ENCODE assay signal across 10 mouse cellular contexts in genomic region chr11:51819964-51820363, GRCm38 (mm10). TPM values are rescaled to one million over a fixed set of nuclear protein-coding genes. Genes with fewer than 3 reads are reported as not detected.
DNase-seq lines count a peak whose midpoint lies in the region; ATAC-seq and TF ChIP-seq lines count a peak whose summit lies in the region.
"Had no signal": no experiment of that assay in that cellular context is flagged by ENCODE, and none has a peak within 500 bp of the region (broad histone marks: within the 10 kb centered on the region; RNA-seq: fewer than 3 reads in every experiment).

No protein-coding gene starts in this region.

- no peaks in the 10 kb centered on the region; the same call in 1 of the 2 replicates for H3K4me1 ChIP-seq in lung, adult 2 months (ENCODE audit: control insufficient read depth, insufficient read depth, low read length)
- no peaks in the 10 kb centered on the region for H3K4me1 ChIP-seq in forebrain, embryonic 16.5 days (replicated peaks; ENCODE audit: control insufficient read depth, insufficient read depth, low read length)

- ATAC-seq in forebrain, embryonic 16.5 days = no peak

- intact Hi-C loops in heart, postnatal 14 days (cut with DNase I) = loop anchor here (5.0 kb wide), 1 partner anchor 402 kb away; no protein-coding TSS in a partner anchor
- intact Hi-C loops in heart, postnatal 25 days (cut with DNase I) = loop anchor here (1.0 to 5.0 kb wide), 2 partner anchors 149 to 402 kb away; no protein-coding TSS in a partner anchor

- DNase-seq in heart, postnatal 14 days = peak; percentile 54 to 59
- no peak for DNase-seq in heart, postnatal 25 days (ENCODE audit: low spot score)
- peak; percentile 73 to 75 for DNase-seq in B cell, adult 2 months
- peak; percentile 66 for DNase-seq in NIH3T3 (ENCODE audit: low read depth)
- peak; percentile 43 to 72 for DNase-seq in cerebellum, postnatal 25 days
- peak; percentile 49 for DNase-seq in lung, adult 2 months
- DNase-seq in thymus, postnatal 0 days (ENCODE audit: low spot score) = peak; percentile 63

- no peak for TF ChIP-seq POLR2A in lung, adult 2 months (IDR thresholded peaks at IDR 0.05; ENCODE audit: borderline replicate concordance, extremely low read depth, low read depth, low read length)

- H3K9ac ChIP-seq in forebrain, embryonic 16.5 days (replicated peaks; ENCODE audit: low read depth, low read length) = no peak overlapping the region
- H3K9ac ChIP-seq: limb, embryonic 15.5 days had no signal

- no peak overlapping the region for H3K4me2 ChIP-seq in forebrain, embryonic 16.5 days (ENCODE audit: low read length)
- H3K4me2 ChIP-seq: limb, embryonic 15.5 days had no signal

- no peaks in the 10 kb centered on the region for H3K36me3 ChIP-seq in forebrain, embryonic 16.5 days (ENCODE audit: control insufficient read depth, insufficient read depth)

- no peaks in the 10 kb centered on the region for H3K27me3 ChIP-seq in forebrain, embryonic 16.5 days (replicated peaks; ENCODE audit: control insufficient read depth, insufficient read depth, low read length)
- H3K27me3 ChIP-seq: limb, embryonic 15.5 days had no signal

- no peaks in the 10 kb centered on the region for H3K9me3 ChIP-seq in forebrain, embryonic 16.5 days (ENCODE audit: control insufficient read depth, low read length)
- H3K9me3 ChIP-seq: limb, embryonic 15.5 days had no signal

- H3K4me3 ChIP-seq in lung, adult 2 months (replicated peaks; ENCODE audit: extremely low read depth, low read depth, low read length) = no peak overlapping the region
- H3K4me3 ChIP-seq in forebrain, embryonic 16.5 days (replicated peaks; ENCODE audit: low read length) = no peak overlapping the region
- H3K4me3 ChIP-seq: erythroblast, embryonic 14.5 days; limb, embryonic 15.5 days had no signal

- no peak overlapping the region for H3K27ac ChIP-seq in forebrain, embryonic 16.5 days (ENCODE audit: low read length)
- H3K27ac ChIP-seq: limb, embryonic 15.5 days had no signal

- 74% methylated on average over 3 of the region's 3 CpGs for WGBS in lung, adult 2 months
- WGBS in forebrain, embryonic 16.5 days = 77% methylated on average over 3 of the region's 3 CpGs

- peak; percentile 66 for TF ChIP-seq CTCF in lung, adult 2 months (IDR thresholded peaks at IDR 0.05; ENCODE audit: insufficient read depth, low read length)

RNA-seq across cellular contexts. Expression of gene Jade2, which starts 37.5 kb away (rescaled TPM):
- 1 to 10 TPM; 8.3 to 10.0 TPM for total RNA-seq in heart, postnatal 14 days (2021)
- total RNA-seq in heart, postnatal 25 days (2021) = 1 to 10 TPM; 6.5 to 8.8 TPM
- 23.6 and 33.3 TPM in 2 replicates for polyA plus RNA-seq in lung, adult 2 months (2012; rRNA removed)
- polyA plus RNA-seq in thymus, postnatal 0 days (2015; fragmentation: Nextera tagmentation; extraction: Ambion mirVana) = 6.8 TPM in 2 replicates
- polyA plus RNA-seq in forebrain, embryonic 16.5 days (2015; fragmentation: Nextera tagmentation; extraction: Ambion mirVana) = 0.47 and 0.70 TPM in 2 replicates

RNA-seq across cellular contexts. Expression of gene Sar1b, which starts 56.5 kb away (rescaled TPM):
- total RNA-seq in heart, postnatal 14 days (2021) = 100 to 1,000 TPM in 1 of 2 experiments, 10 to 100 TPM in 1; 95.8 to 109 TPM
- 100 to 1,000 TPM; 128 to 129 TPM for total RNA-seq in heart, postnatal 25 days (2021)
- polyA plus RNA-seq in lung, adult 2 months (2012; rRNA removed) = 13.1 and 24.9 TPM in 2 replicates
- polyA plus RNA-seq in thymus, postnatal 0 days (2015; fragmentation: Nextera tagmentation; extraction: Ambion mirVana) = 128 and 132 TPM in 2 replicates
- 158 and 160 TPM in 2 replicates for polyA plus RNA-seq in forebrain, embryonic 16.5 days (2015; fragmentation: Nextera tagmentation; extraction: Ambion mirVana)

RNA-seq across cellular contexts. Expression of gene Sec24a, which starts 56.5 kb away (rescaled TPM):
- 10 to 100 TPM; 18.3 to 18.4 TPM for total RNA-seq in heart, postnatal 14 days (2021)
- total RNA-seq in heart, postnatal 25 days (2021) = 10 to 100 TPM; 16.3 to 16.7 TPM
- 11.9 and 12.9 TPM in 2 replicates for polyA plus RNA-seq in lung, adult 2 months (2012; rRNA removed)
- polyA plus RNA-seq in thymus, postnatal 0 days (2015; fragmentation: Nextera tagmentation; extraction: Ambion mirVana) = 5.8 and 7.0 TPM in 2 replicates
- 11.8 and 14.6 TPM in 2 replicates for polyA plus RNA-seq in forebrain, embryonic 16.5 days (2015; fragmentation: Nextera tagmentation; extraction: Ambion mirVana)
